Mouse (Mus musculus): ENCODE measurements around the gene Nipsnap3a. TPM values are rescaled to one million over a fixed set of nuclear protein-coding genes. Genes with fewer than 3 reads are reported as not detected.

Nipsnap3a gene
- under 1 TPM in 1 of 2 experiments, not detected in 1; 0.20 TPM for polyA plus RNA-seq (2017; shearing (Covaris generic))

DNA sequence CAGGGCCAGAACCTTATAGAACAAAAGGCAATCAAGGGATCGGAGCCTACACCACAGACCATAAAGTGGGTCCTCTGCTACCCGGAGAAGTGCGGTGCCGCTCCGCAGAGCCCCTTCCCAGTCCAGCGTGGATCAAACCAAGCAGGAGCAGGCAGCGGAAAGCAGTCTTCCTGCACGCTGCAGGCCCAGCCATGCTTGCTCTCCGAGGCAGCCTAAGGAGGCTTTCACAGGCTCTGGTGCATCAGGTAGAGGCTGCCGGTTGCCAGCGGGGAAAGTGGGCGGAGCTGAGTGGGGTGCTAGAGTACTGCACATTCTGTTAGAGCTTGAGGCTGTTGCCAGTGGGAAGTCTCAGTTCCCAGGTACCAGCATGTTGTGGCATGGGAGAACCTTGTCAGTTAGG is at the start of gene Nipsnap3a:
TSS of gene Nipsnap3a (plus strand) at position 25 of the 400 bp plus-strand sequence.
- ATAC-seq: no peak

DNA sequence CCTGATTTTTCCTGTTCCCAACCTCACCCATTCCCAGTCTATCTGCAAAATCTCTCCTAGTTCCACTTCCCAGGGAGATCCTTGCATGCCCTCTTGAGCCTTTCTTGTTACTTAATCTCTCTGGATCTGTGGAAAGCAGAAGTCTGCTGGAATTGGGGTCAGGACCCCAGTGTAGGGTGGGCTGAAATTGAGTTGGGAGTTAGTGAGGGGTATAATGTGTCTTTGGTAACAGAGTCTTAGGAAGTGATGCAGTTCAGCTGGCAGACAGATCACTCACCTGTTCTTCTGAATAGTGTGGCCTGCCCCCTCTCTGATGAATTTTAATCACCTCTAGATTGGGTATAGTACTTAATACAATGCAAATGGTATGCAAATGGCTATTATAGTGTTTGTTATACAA is 42.4 kb upstream of the Nipsnap3a start:
- ATAC-seq: no peak

DNA sequence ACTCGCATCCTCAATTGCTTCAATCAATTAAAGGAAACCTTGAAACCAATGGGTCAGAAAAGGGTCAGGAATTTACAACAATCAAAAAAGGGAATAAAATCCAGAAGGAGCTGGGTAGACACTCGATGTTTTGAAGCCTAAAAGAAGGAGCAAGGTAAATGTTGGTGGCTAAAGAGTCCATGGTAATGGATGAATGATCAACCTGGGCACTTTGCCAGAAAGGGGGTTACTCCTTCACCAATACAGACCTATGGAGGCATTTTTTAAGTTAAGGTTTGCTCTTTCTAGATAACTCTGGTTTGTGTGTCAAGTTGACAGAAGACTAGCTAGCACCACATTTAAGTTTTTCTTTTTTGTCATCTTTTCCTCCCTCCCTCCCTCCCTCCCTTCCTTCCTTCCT is 40.1 kb upstream of the Nipsnap3a start:
- no peak for ATAC-seq

DNA sequence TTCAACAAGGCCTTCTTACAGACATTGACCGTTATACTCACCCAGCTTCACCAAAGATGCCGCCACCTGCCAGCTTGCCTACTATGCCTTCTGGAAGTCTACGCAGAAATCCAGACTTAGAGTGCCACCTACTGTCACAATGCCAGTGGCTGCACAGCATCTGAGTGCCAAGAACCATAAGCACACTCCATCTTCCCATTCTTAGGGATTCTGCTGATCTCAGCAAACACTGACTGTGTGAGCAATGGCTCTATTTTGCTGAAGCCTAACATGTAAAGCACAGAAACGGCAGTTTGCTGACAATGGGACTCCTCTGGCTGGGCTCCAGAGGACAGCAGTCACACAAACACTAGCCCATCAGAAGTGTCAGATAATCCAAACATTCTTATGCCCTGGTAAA is 30.4 kb upstream of the Nipsnap3a start:
- ATAC-seq: no peak

DNA sequence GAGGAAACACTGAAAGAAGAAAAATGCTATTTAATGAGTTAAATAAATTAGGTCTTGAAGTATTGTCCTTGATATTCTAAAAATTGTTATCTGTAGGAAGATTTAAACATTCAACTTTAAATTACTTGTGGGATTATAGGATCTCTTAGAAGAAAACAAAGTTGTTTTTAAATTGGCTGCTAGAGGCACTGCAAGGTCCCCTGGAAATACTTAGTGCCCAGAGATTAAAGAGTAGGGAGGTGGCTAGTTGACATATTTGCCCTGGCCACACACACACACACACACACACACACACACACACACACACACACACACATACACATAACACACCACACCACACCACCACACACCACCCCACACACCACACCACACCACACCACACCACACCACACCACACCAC is 24.8 kb upstream of the Nipsnap3a start, which contains the start of gene Olfr270:
TSS of gene Olfr270 (plus strand) at position 301 of the 400 bp plus-strand sequence.
- ATAC-seq: no peak

DNA sequence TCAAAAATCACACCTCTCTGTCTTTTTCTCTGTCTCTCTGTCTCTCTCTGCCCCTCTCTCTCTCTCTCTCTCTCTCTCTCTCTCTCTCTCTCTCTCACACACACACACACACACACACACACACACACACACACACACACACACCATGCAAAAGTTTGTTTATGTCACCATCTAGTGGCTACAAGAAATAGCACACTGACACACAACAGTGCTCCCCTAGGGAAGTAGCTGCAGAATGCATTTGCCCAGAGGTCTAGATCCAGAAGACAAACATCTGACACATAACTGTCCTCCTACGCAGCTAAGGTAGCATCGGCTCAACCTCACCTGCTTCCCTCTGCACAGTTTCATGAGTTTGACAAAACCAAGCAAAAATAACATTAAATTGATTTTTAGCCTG is 3.9 kb upstream of the Nipsnap3a start:
- no peak for ATAC-seq

DNA sequence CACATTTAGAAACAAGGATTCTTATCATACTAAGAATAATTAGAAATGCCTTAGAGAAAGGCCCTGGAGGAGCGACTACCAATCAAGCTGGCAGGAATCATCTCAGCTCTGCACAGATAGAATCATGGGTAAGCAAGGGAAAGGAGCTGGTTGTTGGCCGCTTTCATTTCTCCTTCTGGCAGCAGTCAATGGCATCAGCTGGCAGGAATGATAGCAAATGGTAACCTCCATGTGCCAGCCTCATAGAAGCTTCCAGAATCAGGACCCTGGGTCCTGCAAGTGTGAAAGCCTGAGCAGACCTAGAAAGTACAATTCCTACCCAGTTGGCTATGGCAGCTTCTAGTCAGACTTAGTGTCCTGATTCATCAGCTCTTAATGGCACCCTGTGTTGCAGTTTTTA is 2.8 kb upstream of the Nipsnap3a start:
- ATAC-seq: no peak

DNA sequence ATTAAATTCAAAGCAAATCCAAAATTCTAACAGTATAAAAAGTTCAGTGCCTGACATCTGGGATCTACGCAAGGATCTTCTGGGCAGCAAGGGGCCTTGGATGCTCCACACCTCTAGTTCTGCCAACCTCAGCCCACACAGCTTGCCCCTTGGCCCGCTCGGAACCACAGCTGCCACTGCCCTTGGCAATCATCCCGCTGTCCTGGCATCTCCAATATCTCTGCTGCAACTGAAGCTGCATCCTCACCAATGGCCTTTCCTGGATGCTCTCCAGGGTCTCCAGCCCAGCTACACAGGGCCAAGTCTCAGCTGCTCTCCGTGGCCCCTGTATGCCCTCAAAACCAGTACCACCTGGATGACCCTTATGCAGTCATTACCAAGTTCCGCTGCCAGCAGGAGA is 10.4 kb downstream of the Nipsnap3a start:
- ATAC-seq: no peak

DNA sequence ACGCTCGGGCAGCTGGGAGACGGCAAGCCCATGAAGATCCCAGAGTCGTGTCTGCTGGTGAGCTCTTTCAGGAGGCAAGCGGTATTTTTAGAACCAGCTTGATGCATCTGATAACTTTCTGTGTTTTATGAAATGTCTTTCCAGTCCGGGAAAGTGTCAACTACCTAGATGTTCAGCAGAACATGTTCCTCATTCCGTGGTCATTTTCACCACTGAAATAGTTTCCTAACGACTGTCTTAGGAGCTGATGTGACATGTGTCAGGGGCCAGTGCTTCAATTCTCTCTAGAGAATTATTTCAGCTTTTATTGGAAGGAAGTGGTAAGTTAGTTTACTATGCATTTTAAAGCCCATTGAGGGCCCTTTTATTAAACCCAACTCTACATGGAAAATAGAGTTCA is 11.1 kb downstream of the Nipsnap3a start:
- no peak for ATAC-seq

DNA sequence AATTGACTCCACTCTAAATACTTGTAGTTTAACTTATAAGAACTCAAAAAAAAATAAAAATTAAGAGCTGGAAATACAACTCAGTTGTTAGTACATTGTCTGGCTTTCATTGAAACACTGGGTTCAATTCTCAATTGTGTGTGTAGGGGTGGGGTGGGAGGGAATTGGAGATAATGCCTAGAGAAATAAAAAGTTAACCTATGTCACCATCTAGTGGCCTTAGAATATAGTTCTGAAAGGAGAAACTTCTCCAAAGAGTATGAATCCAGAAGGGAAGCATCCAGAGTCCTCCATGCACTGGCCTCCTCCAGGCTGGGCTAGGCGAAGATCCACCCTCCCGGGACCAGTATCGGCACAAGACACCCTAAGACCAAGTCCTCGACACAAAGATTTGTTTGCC is 20.1 kb downstream of the Nipsnap3a start:
- no peak for ATAC-seq

DNA sequence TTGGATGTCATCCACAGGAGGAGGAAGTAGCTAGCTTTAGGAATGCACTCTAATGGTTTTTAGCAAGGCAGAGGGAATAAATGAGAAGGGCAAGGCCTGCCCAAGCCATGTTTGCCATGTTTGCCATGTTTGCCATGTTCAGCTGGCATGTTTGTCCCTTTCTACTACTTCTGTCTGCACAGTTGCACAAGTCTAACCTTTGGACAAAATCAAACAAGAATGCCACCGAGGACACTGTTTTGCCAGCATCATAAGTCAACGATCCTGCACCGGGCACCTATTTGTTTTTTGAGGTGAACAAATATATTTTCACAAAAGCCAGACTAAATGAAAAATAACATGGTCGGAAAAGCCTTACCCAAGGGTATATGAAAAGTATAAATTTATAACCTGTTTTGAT is 20.8 kb downstream of the Nipsnap3a start:
- ATAC-seq: no peak

DNA sequence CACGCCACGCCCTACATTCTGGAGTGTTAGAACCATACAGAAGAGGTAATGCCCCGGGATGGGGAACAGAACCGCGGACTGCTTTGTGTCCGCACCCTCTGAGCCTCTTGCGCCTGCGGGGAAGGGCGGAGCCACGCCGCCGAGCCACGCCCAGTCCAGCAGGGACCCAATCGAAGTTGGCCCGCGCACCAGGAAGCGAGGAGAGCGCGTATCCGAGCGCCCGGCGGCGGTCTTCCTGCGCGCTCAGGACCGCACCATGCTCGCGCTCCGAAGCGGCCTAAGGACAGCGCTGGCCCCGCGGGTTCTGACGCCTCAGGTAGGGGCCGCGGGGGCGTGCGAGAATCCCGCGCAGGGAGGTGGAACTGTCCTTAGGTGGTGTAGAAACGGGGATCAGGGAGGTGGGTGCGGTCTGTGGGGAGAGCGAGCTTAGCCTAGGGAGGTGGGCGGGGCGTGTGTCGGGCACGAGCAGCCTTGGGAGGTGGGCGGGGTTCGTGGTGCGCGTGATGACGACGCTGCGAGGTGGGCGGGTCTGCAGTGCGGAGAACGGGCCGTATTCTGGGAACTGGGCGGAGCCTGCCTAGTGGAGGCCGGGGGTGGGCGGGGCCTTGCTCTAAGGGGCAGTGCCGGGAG is 22.8 kb downstream of the Nipsnap3a start, which contains the start of gene Nipsnap3b:
TSS of gene Nipsnap3b (plus strand) at position 149 of the 630 bp plus-strand sequence.
- ATAC-seq: peak; percentile 91

DNA sequence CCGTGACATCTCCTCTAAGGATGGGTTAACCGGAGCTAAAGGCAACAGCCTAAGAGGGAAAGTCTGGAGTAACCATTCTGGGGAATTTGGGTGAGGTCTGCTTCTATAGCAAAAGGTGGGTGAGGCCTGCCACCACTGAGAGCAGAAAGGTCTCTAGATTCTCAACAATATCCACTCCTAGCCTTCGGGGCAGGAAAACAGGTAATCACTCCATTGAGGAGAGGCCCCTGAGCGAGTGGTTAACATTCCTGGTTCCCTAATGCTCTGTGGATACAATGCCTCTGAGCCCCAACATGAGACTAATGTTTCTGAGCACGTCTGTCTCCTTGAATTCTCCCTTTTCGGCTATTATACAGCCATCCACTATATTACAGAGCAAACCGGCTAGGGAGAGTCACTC is 25.3 kb downstream of the Nipsnap3a start:
- no peak for ATAC-seq

DNA sequence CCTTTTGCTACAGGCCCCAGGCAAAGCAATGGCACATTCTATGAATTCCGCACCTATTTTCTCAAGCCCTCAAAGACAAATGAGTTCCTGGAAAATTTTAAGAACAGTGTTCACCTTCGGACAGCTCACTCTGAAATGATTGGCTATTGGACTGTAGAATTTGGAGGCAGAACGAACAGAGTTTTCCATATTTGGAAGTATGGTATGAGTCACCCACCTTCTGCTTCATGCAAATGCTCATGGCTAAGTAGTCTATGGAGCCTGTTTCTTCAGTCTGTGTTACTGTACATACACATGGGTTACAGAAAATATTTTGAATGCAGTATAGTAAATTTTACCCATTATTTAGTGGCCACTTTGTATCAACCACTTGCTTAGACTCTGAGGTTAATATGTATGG is 26.0 kb downstream of the Nipsnap3a start:
- ATAC-seq: no peak

DNA sequence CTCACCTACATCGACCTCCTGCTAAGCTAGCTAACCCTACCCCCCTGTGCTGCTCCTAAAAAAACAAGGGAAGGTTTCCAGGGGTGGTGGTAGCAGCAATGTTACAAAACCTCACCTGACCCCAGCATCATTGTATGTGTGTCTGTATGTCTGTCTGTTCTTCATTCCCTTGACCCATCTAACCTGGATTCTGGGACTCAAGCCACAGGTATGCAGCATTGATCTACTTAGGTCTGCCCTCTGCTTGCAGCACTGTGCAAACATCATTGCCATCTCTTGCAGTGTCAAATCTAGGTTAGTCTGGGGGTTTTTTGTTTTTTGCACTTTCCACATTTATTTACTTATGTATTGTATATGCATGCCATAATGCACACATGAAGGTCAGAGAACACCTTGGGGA is 29.3 kb downstream of the Nipsnap3a start:
- no peak for ATAC-seq

DNA sequence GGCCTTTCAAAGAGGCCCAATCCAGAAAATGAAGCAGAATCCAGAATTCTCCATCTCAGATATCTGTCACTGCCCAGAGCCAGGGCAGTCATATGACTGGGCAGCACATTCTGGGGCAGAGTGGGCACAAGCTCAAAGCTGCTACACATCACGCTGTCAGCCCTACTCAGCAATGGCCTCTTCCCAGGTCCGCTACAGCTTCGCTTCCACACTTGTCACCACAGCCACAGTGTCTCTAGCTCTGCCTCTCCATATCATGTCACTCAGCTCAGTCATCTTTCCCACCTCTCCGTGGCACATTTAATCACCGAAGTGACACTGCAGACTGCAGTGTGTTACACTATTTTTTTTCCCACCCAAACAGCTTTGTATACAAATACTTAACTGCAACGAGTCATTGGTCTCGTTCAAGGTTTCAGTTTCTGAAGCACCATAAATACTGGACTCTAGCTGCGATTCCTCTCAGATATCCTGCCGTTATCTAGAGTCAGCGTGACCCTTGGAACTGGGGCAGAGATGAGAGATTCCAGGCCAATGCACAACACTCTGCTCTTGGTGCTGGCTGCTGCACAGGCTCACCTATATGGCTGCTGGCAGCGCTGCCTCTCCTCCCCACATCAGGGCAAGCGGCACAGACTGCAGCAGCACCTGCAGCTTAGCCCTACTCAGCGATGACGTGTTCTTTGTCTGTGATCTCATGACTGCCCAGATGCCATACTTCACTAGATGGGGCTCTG is 34.3 kb downstream of the Nipsnap3a start:
- no peak for ATAC-seq

DNA sequence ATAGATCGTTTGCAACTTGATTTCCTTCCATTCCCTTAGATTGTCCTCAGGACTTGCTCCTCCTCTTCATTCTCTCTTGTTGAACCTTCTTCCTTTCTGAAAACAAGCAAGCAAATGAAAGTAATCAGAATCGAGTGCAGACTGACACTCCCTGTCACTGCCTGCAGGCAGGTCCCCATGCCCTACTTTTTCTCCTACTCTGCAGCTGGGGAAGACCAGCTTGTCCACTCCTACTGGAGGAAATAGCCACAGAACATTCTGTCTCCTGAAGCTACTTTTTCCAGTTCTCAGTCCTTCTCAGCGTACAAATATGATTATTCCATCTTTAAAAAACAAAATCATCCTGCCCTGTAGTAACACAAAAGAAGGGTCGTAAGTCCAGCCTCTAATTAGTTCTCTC is 35.3 kb downstream of the Nipsnap3a start:
- no peak for ATAC-seq

DNA sequence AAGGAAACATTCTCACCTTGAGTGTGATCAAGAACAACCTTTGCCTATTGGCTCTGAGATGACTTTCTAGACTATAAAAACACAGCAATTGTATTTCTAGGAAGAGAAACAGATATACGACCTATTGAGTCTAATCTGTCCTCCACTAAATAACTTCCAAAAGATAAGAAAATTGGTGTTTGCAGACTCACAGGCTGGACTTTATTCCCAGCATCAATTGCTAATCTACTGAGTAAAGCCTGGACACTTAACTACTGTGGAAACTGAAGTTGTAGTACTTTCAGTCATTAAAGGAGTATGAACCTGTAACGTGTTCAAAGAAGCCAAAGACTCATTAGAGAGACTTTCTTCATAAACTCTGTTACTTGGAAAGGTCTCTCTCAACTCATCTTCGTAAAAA is 38.7 kb downstream of the Nipsnap3a start:
- ATAC-seq: no peak

DNA sequence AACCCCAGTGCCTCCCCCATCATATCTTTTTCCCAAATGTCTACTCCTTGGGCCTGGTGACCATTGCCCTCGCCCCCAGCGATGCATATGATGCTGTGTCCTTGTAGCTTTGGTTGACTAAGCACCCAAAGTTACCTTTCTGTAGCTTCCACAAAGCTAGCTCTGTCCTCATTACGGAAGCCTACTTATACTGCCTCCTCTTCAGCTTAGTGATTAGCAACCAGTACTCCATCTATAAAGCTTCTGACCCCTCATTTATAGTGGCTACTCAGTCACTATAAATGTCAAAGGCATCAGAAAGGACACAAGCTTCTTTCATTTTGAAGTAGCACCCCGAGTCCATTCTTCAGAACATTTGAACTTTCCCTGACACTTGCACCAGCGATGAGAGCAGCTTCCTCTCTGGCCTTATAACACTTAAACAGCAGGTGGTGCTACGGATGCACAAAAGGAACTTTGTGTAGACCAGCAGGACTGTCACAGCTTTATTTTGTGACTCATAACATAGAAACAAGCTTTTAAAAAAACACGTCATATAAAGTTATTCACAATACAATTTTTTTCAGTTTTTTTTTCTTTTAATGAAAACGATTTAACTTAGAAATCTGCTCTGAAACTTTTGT is 41.4 kb downstream of the Nipsnap3a start:
- ATAC-seq: no peak

DNA sequence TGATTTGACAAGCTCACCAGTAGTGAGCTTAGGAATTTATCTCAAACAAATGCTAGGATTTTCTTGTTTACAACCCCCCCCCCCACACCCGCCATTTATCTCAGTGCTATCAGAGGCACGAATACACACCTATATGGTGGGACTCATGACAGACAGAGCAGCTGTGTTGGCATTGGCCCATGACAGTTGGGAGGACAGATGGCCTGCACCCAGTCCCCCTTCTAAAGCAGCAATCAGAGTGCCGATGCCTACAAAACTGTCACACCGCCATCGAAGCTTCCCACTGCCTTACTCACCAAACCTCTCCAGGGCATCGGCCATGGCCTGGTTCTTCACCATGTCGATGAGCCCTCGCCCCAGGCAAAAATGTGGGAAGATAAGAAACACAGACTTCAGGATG is 54.7 kb downstream of the Nipsnap3a start:
- no peak for ATAC-seq

DNA sequence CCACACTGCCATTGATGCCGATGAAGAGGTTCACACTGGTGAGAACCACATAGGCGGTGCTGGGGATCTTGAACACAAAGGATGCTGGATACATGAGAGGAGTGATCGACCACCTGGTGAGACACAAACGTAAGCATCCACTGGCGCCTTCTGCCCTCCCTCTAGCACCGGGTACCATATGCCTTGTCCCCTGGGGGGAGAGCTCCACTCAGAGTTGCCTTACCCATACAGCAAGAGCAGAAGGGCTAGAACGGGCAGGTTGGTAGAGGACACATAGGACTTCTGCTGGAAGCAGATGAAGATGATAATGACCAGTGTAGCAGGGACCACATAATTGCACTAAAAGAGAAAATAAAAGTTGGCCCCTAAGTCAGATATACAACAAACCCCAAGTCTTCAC is 56.7 kb downstream of the Nipsnap3a start:
- no peak for ATAC-seq

DNA sequence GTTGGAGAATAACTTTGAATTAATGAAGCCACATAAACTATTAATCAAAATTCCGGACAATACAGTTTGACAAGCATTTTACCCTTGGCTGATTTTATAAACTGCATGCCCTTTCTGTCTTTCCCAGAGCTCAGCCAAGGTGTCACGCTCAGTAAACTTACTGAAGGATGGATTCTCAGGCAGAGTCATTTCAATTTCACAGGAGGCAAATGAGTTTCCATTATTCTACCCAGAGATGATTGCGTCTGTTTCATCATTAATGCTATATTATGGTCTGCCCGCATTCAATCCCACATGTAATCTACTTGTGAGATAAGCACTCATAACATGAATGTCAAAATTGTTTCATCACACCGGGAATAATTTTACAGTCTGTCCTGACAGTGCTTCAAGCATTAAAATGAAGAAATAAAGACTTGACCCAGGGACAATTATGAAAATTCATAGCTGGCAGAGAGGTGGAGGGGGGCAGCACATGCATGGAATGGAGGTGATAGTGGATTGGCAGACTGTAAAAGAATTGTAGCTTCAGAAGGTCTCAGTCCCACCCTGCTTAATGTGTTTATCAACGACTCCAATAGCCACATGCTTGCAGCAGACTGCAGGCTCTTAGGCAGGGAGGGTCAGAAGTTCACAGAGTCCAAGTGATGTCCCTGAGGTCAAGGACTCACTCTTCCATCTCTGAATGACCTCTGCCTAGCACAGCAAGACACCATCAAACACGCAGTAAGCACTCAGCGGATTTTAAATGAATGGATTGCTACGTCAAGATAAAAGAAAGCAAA is 57.4 kb downstream of the Nipsnap3a start:
- no peak for ATAC-seq
